In the genomic region with DNA sequence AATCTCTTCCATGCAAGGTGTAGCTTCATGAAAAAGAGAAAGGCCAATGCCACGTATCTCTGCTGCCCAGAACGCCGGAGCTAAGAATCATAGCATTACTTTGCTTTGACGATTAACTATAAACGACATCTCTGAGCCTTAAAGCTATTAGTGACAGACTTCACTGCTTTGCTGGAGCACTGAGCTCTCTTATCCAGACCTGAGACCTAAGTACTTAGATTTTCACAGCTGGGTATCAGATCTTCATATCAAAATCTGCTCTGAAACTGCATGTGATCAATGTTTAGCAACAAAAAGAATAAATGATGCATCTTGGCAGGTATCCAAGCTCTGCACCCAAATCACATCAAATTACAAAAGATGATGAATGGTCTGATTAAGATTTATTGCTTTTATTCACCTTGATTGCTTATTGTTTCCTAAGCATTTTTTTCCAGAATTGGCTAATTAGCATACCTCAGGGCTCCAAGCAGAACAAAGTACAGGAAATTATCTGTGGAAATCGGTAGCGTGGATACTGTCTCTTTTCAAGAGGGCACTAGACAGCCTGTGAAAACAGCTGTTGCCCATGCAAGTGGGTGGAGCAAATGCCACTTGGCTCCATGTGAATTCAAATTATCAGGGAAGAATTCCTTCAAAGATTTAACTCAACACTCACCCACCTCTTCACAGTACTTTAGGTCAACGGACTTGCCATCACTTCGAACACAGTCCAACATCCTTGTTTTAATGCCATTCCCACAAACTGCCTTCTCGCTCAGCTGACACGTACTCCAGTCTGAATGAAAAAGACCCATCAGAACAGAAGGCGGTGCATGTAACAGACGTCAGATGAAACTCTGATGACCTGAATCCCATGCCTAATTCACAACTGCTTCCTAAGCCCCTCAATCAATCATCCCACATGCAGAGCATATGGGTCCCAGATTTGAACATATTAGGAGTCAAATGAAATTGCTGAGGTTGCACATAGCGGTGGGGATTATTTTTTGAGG, we compare ENCODE assay signal across 15 mouse cellular contexts.
DNase-seq lines count a peak whose midpoint lies in the region; ATAC-seq and TF ChIP-seq lines count a peak whose summit lies in the region.
"Had no signal": no experiment of that assay in that cellular context is flagged by ENCODE, and none has a peak within 500 bp of the region (broad histone marks: within the 10 kb centered on the region; RNA-seq: fewer than 3 reads in every experiment).

No protein-coding gene starts in this region.

- no peaks in the 10 kb centered on the region for H3K36me3 ChIP-seq in forebrain, embryonic 11.5 days (ENCODE audit: control insufficient read depth, insufficient read depth, low read length)
- H3K36me3 ChIP-seq in forebrain, embryonic 10.5 days (replicated peaks), result no peaks in the 10 kb centered on the region
- H3K36me3 ChIP-seq in forebrain, embryonic 16.5 days (ENCODE audit: control insufficient read depth, insufficient read depth), result no peaks in the 10 kb centered on the region
- H3K36me3 ChIP-seq in midbrain, embryonic 13.5 days, result peaks cover 11% of the 10 kb centered on the region; the same call in 1 of the 2 replicates
- H3K36me3 ChIP-seq: heart, embryonic 13.5 days; liver, embryonic 12.5 days had no signal

- TF ChIP-seq POLR2A in cerebellum, adult 2 months (IDR thresholded peaks at IDR 0.05; ENCODE audit: borderline replicate concordance, insufficient read depth, low read length), result no peak

- H3K27me3 ChIP-seq in forebrain, embryonic 11.5 days (ENCODE audit: control insufficient read depth, insufficient read depth, low read length), result no peaks in the 10 kb centered on the region
- no peaks in the 10 kb centered on the region for H3K27me3 ChIP-seq in forebrain, embryonic 10.5 days (ENCODE audit: poor library complexity, severe bottlenecking)
- H3K27me3 ChIP-seq in forebrain, embryonic 16.5 days (replicated peaks; ENCODE audit: control insufficient read depth, insufficient read depth, low read length), result no peaks in the 10 kb centered on the region
- H3K27me3 ChIP-seq in midbrain, embryonic 13.5 days, result no peaks in the 10 kb centered on the region
- H3K27me3 ChIP-seq in cerebellum, adult 2 months (ENCODE audit: control insufficient read depth, insufficient read depth, low read length), result no peaks in the 10 kb centered on the region
- H3K27me3 ChIP-seq: heart, embryonic 13.5 days; liver, embryonic 12.5 days had no signal

- no peaks in the 10 kb centered on the region for H3K9me3 ChIP-seq in forebrain, embryonic 11.5 days (ENCODE audit: control insufficient read depth, low read length)
- H3K9me3 ChIP-seq in forebrain, embryonic 10.5 days, result no peaks in the 10 kb centered on the region
- no peaks in the 10 kb centered on the region for H3K9me3 ChIP-seq in forebrain, embryonic 16.5 days (ENCODE audit: control insufficient read depth, low read length)
- no peaks in the 10 kb centered on the region for H3K9me3 ChIP-seq in midbrain, embryonic 13.5 days
- H3K9me3 ChIP-seq: heart, embryonic 13.5 days; liver, embryonic 12.5 days had no signal

- DNase-seq in forebrain, embryonic 11.5 days (ENCODE audit: low spot score), result no peak
- DNase-seq in forebrain, embryonic 10.5 days (ENCODE audit: extremely low spot score, low spot score), result no peak
- peak; percentile 64 for DNase-seq in retina, embryonic 14.5 days (ENCODE audit: low spot score)
- DNase-seq in cerebellum, adult 2 months, result no peak
- DNase-seq in kidney, adult 9 months, result no peak
- no peak for DNase-seq in thymus, postnatal 0 days (ENCODE audit: low spot score)
- DNase-seq: cerebellum, adult 8-10 months; gastrocnemius, postnatal 25 days; kidney, adult 8-10 months; left cerebral cortex, postnatal 4 days; thymus, postnatal 36 days had no signal

- no peak overlapping the region for H3K27ac ChIP-seq in forebrain, embryonic 11.5 days (ENCODE audit: low read depth, low read length)
- H3K27ac ChIP-seq in forebrain, embryonic 10.5 days, result no peak overlapping the region
- H3K27ac ChIP-seq in forebrain, embryonic 16.5 days (ENCODE audit: low read length), result peak overlapping the region; percentile 17
- 0 out of 2 replicates have a peak overlapping the region, but pooled peaks have one; percentile 48 for H3K27ac ChIP-seq in midbrain, embryonic 13.5 days
- H3K27ac ChIP-seq in cerebellum, adult 2 months (ENCODE audit: insufficient read depth, low read length), result no peak overlapping the region
- H3K27ac ChIP-seq: heart, embryonic 13.5 days; liver, embryonic 12.5 days had no signal

- TF ChIP-seq CTCF in cerebellum, adult 2 months (IDR thresholded peaks at IDR 0.05; ENCODE audit: borderline replicate concordance, insufficient read depth, low read depth, low read length), result no peak

- peak; percentile 71 for ATAC-seq in forebrain, embryonic 11.5 days (replicated peaks; ENCODE audit: low FRiP score)
- ATAC-seq in forebrain, embryonic 16.5 days, result peak; percentile 90
- ATAC-seq in midbrain, embryonic 13.5 days, result peak; percentile 81
- ATAC-seq: liver, embryonic 12.5 days had no signal

- H3K4me2 ChIP-seq in forebrain, embryonic 11.5 days (ENCODE audit: low read depth, low read length, severe bottlenecking), result no peak overlapping the region
- H3K4me2 ChIP-seq in forebrain, embryonic 16.5 days (ENCODE audit: low read length), result no peak overlapping the region
- no peak overlapping the region for H3K4me2 ChIP-seq in midbrain, embryonic 13.5 days (replicated peaks)
- H3K4me2 ChIP-seq: heart, embryonic 13.5 days; liver, embryonic 12.5 days had no signal

- no peak overlapping the region for H3K9ac ChIP-seq in forebrain, embryonic 11.5 days (ENCODE audit: low read length)
- no peak overlapping the region for H3K9ac ChIP-seq in forebrain, embryonic 16.5 days (replicated peaks; ENCODE audit: low read depth, low read length)
- no peak overlapping the region for H3K9ac ChIP-seq in midbrain, embryonic 13.5 days (replicated peaks)
- H3K9ac ChIP-seq: heart, embryonic 13.5 days; liver, embryonic 12.5 days had no signal

- H3K4me1 ChIP-seq in forebrain, embryonic 11.5 days (replicated peaks; ENCODE audit: control insufficient read depth, insufficient read depth, low read length), result no peaks in the 10 kb centered on the region
- H3K4me1 ChIP-seq in forebrain, embryonic 10.5 days, result no peaks in the 10 kb centered on the region
- H3K4me1 ChIP-seq in forebrain, embryonic 16.5 days (replicated peaks; ENCODE audit: control insufficient read depth, insufficient read depth, low read length), result peaks cover 4% of the 10 kb centered on the region; the same call in 1 of the 2 replicates
- peaks cover 16% of the 10 kb centered on the region for H3K4me1 ChIP-seq in midbrain, embryonic 13.5 days (replicated peaks)
- H3K4me1 ChIP-seq in cerebellum, adult 2 months (ENCODE audit: control insufficient read depth, insufficient read depth, low read length), result no peaks in the 10 kb centered on the region
- H3K4me1 ChIP-seq: heart, embryonic 13.5 days; liver, embryonic 12.5 days had no signal

- no peak overlapping the region for H3K4me3 ChIP-seq in forebrain, embryonic 11.5 days (ENCODE audit: low read depth, low read length)
- no peak overlapping the region for H3K4me3 ChIP-seq in forebrain, embryonic 10.5 days
- H3K4me3 ChIP-seq in forebrain, embryonic 16.5 days (replicated peaks; ENCODE audit: low read length), result no peak overlapping the region
- no peak overlapping the region for H3K4me3 ChIP-seq in midbrain, embryonic 13.5 days (replicated peaks)
- H3K4me3 ChIP-seq in cerebellum, adult 2 months (replicated peaks; ENCODE audit: insufficient read depth, low read depth, low read length), result no peak overlapping the region
- H3K4me3 ChIP-seq: heart, embryonic 13.5 days; liver, embryonic 12.5 days had no signal

- 76% methylated on average over 14 of the region's 14 CpGs for WGBS in forebrain, embryonic 11.5 days
- WGBS in forebrain, embryonic 10.5 days, result 86% methylated on average over 14 of the region's 14 CpGs
- 34% methylated on average over 14 of the region's 14 CpGs for WGBS in forebrain, embryonic 16.5 days
- 53% methylated on average over 14 of the region's 14 CpGs for WGBS in midbrain, embryonic 13.5 days
- WGBS in cerebellum, adult 2 months, result 25% methylated on average over 14 of the region's 14 CpGs

Comparison
In these comparisons a context has a peak if more than half of its experiments do, and no peak if none do; other contexts are left out.
1. H3K27ac ChIP-seq: peak in forebrain, embryonic 16.5 days (single experiment) and midbrain, embryonic 13.5 days (single experiment); none in forebrain, embryonic 11.5 days (single experiment), forebrain, embryonic 10.5 days (single experiment) and cerebellum, adult 2 months (single experiment).
2. Peak in every context shown above with its lines, with median percentiles within 50 percentile points of each other: ATAC-seq.